ENCODE assay signal across 8 mouse cellular contexts in the genomic region with DNA sequence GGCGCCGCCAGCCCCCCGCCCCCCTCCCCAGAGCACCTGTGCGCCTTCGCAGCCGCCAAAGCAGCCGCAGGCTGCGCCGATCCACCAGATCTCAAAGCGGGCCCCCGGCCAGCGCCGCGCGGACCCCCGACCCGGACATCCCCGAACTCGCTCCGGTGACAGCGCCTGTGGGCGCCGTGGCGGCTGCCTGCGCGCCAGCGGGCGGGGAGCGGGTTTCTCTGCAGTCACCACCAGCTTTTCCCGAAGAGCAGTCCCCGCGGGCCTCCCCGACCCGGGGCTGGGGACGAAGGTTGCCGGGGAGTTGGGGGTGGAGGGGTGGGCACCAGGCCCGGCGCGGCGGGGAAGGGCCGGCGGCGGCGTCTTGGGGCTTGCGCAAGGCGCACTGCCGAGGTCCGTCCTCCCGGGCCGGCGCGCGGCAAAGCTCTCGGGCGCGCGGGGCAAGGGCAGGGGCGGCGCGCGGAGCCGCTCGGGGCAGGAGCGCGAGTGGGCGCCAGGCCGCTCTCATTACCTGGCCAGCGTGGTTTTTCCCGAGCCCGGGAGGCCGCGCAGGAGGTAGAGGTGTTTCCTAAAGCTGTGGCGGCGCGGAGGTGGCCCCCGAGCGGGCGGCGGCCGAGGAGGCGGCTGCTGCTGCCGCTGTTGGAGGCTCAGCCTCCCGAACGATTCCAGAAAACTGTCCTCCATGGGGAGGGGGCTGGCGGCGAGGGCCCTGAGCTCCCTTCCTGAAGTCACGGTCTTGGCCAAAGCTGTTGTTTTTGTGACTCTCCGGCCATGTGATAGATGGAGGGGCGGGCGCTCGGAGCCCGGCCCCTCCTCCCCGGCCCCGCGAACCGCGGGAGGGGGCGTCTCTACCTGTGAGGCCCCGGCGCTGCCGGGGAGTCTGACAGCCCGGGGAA. TPM values are rescaled to one million over a fixed set of nuclear protein-coding genes. Genes with fewer than 3 reads are reported as not detected.
DNase-seq lines count a peak whose midpoint lies in the region; TF ChIP-seq lines count a peak whose summit lies in the region.

No protein-coding gene starts in this region.

- H3K4me2 ChIP-seq in myocyte (ENCODE audit: low read depth), result peak overlapping the region; percentile 75

- peak; percentile 59 for DNase-seq in layer of hippocampus, adult 11-12 months (ENCODE audit: low spot score)
- DNase-seq in layer of hippocampus, adult 9-10 months (ENCODE audit: low spot score), result no peak
- DNase-seq in embryonic facial prominence, embryonic 10.5 days (ENCODE audit: low spot score), result peak; percentile 61
- DNase-seq in heart, adult 9 months (ENCODE audit: low spot score in 2 of 2), result peak; percentile 43 to 46
- peak; percentile 47 for DNase-seq in kidney, adult 9 months
- peak; percentile 74 for DNase-seq in liver, adult 2 months (ENCODE audit: extremely low read depth, low read depth, low spot score)
- DNase-seq in spleen, postnatal 4 days (ENCODE audit: low spot score in 2 of 2), result peak; percentile 58 to 82

- H3K27ac ChIP-seq in embryonic facial prominence, embryonic 10.5 days (replicated peaks), result peak overlapping the region; percentile 69
- H3K27ac ChIP-seq in liver, adult 2 months (replicated peaks; ENCODE audit: insufficient read depth, low read depth, low read length), result peak overlapping the region; percentile 100

- H3K27me3 ChIP-seq in embryonic facial prominence, embryonic 10.5 days (replicated peaks; ENCODE audit: low read depth, poor library complexity, severe bottlenecking), result peaks cover 63% of the 10 kb centered on the region
- H3K27me3 ChIP-seq in liver, adult 2 months (ENCODE audit: control insufficient read depth, insufficient read depth, low read length), result no peaks in the 10 kb centered on the region
- H3K27me3 ChIP-seq in myocyte (ENCODE audit: control insufficient read depth, insufficient read depth, insufficient read length), result no peaks in the 10 kb centered on the region

- peaks cover 28% of the 10 kb centered on the region; the same call in 1 of the 2 replicates for H3K79me2 ChIP-seq in liver, adult 2 months (ENCODE audit: control insufficient read depth, insufficient read depth, low read length)
- no peaks in the 10 kb centered on the region for H3K79me2 ChIP-seq in myocyte (ENCODE audit: control insufficient read depth, insufficient read depth)

- peaks cover 32% of the 10 kb centered on the region for H3K4me1 ChIP-seq in embryonic facial prominence, embryonic 10.5 days
- H3K4me1 ChIP-seq in liver, adult 2 months (ENCODE audit: control insufficient read depth, insufficient read depth, low read length), result peaks cover 30% of the 10 kb centered on the region

- no peak for TF ChIP-seq CTCF in liver, adult 2 months (IDR thresholded peaks at IDR 0.05; ENCODE audit: low read depth, low read length)

- H3K9me3 ChIP-seq in embryonic facial prominence, embryonic 10.5 days, result no peaks in the 10 kb centered on the region

- peak; percentile 91 for TF ChIP-seq POLR2A in liver, adult 2 months (IDR thresholded peaks at IDR 0.05; ENCODE audit: extremely low read depth, insufficient read depth, low read length)
- TF ChIP-seq POLR2A in myocyte (IDR thresholded peaks at IDR 0.05; ENCODE audit: insufficient read length, low read depth), result no peak

- H3ac ChIP-seq in myocyte (ENCODE audit: control insufficient read depth, insufficient read length), result peak overlapping the region; percentile 66

- peak overlapping the region; percentile 90 for H3K4me3 ChIP-seq in embryonic facial prominence, embryonic 10.5 days
- H3K4me3 ChIP-seq in liver, adult 2 months (ENCODE audit: insufficient read depth, low read depth, low read length), result peak overlapping the region; percentile 96
- H3K4me3 ChIP-seq in myocyte, result peak overlapping the region; percentile 25

- H3K9ac ChIP-seq in liver, adult 2 months (ENCODE audit: low read depth, low read length), result peak overlapping the region; percentile 100

- H3K36me3 ChIP-seq in embryonic facial prominence, embryonic 10.5 days (replicated peaks), result no peaks in the 10 kb centered on the region
- H3K36me3 ChIP-seq in liver, adult 2 months (ENCODE audit: control insufficient read depth, insufficient read depth, low read length), result peaks cover 8% of the 10 kb centered on the region
- H3K36me3 ChIP-seq in myocyte (ENCODE audit: control insufficient read depth, insufficient read depth), result no peaks in the 10 kb centered on the region

- WGBS in embryonic facial prominence, embryonic 10.5 days, result under 1% methylated on average over 102 of the region's 102 CpGs
- WGBS in liver, adult 2 months, result 1% methylated on average over 100 of the region's 102 CpGs

TF ChIP-seq in myocyte, 11 proteins besides CTCF, POLR2A, EP300 and RAD21:
- no peak for TF ChIP-seq MYOG (IDR thresholded peaks at IDR 0.05; ENCODE audit: control insufficient read depth in 1 of 3, insufficient read depth in 1 of 3, insufficient read length in 2 of 3, low read depth in 2 of 3)
- TF ChIP-seq TCF3 (IDR thresholded peaks at IDR 0.05; ENCODE audit: insufficient read length, low read depth), result no peak
- no peak for TF ChIP-seq MYOD1 (IDR thresholded peaks at IDR 0.05; ENCODE audit: control insufficient read depth in 1 of 3, insufficient read length in 2 of 3, low read depth in 2 of 3)
- TF ChIP-seq MAX (IDR thresholded peaks at IDR 0.05; ENCODE audit: low read depth), result no peak
- no peak for TF ChIP-seq USF1 (IDR thresholded peaks at IDR 0.05; ENCODE audit: low read depth)
TF ChIP-seq in myocyte: peak in this region for 0.

RNA-seq across cellular contexts. Expression of a gene that starts 3.0 kb away (rescaled TPM):
- polyA plus RNA-seq in embryonic facial prominence, embryonic 10.5 days (2016; fragmentation: Nextera tagmentation; extraction: Ambion mirVana), result 2.7 and 2.9 TPM in 2 replicates
- total RNA-seq in liver, adult 2 months (2014; rRNA removed), result 81.9 and 90.1 TPM in 2 replicates
- polyA plus RNA-seq in liver, adult 2 months (2012; rRNA removed), result 48.2 and 64.9 TPM in 2 replicates
- polyA plus RNA-seq in myocyte (2012; fragmentation: generic; extraction: Trizol), result 1.4 TPM

Comparison
In these comparisons a context has a peak if more than half of its experiments do, and no peak if none do; other contexts are left out.
1. H3K4me3 ChIP-seq: peak in every context shown above with its lines; median percentile 96 in liver, adult 2 months; 90 in embryonic facial prominence, embryonic 10.5 days; 25 in myocyte.
2. RNA of a gene that starts 3.0 kb away (polyA plus RNA-seq): 48.2 to 64.9 TPM in liver, adult 2 months; 2.7 to 2.9 TPM in embryonic facial prominence, embryonic 10.5 days and 1.4 TPM in myocyte (single experiment); every median in the first group is over 10 times any median in the second.